Mouse (Mus musculus): ENCODE results near the gene Krt27.

DNA sequence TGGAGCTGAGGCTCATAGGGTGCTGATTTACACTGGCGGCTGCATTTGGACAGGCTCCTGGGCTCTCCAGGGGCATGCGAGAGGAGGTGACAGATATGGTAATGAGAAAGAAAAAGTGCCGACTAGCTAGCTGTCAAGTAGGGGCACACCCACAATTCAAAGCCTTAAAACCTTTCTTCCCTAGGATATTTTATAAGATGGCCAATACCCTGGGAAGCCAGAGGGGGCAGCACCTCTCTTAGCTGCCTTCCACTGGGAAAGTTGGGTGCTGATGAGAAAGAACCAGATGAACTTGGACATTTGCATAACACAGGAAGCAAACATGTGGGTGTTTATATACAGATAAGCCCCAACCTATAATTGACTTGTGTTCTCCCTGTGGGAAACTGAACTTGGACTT lies 18.3 kb upstream of the Krt27 start:
- TF ChIP-seq CTCF (IDR thresholded peaks at IDR 0.05; ENCODE audit: borderline replicate concordance, extremely low read depth, insufficient read depth, insufficient read length), result peak; percentile 56; the same call in 1 of the 2 replicates
- TF ChIP-seq POLR2A (IDR thresholded peaks at IDR 0.05; ENCODE audit: borderline replicate concordance, extremely low read depth, insufficient read depth, insufficient read length, poor library complexity, severe bottlenecking), result no peak
